Mouse (Mus musculus) midbrain, embryonic 14.5 days (tissue): ENCODE measurements around the gene Ribc2. TPM values are rescaled to one million over a fixed set of nuclear protein-coding genes. Genes with fewer than 3 reads are reported as not detected.

Experiments
- ATAC-seq: fragments of 200-750 bp; cut with Nextera tagmentation; 2 replicates; pipeline ENCODE4 v1.8.0; 2017; ENCODE audit warnings: moderate number of reproducible peaks, moderate library complexity; ENCODE audit not compliant: low FRiP score, low TSS enrichment
- DNase-seq: peaks from one replicate; pipeline ENCODE4 v3.0.0-alpha.2; 2015
- H3K27ac ChIP-seq: fragments of 300-500 bp; sonication (generic); replicated peaks from 2 replicates; pipeline ENCODE4 v1.5.1; 2014; ENCODE audit warnings: mild to moderate bottlenecking, low read depth, low read length, moderate library complexity
- H3K27me3 ChIP-seq: fragments of 300-500 bp; sonication (generic); 2 replicates; pipeline ENCODE4 v1.6.1; 2014; ENCODE audit warnings: low read length, control low read depth, mixed read lengths; ENCODE audit not compliant: control insufficient read depth, insufficient read depth
- H3K36me3 ChIP-seq: fragments of 300-500 bp; sonication (generic); 2 replicates; pipeline ENCODE4 v1.6.1; 2014; ENCODE audit warnings: low read length, control low read depth; ENCODE audit not compliant: control insufficient read depth, insufficient read depth
- H3K4me1 ChIP-seq: fragments of 300-500 bp; sonication (generic); 2 replicates; pipeline ENCODE4 v1.6.1; 2014; ENCODE audit warnings: mild to moderate bottlenecking, antibody characterized with exemption, low read length, control low read depth; ENCODE audit not compliant: control insufficient read depth, insufficient read depth
- H3K4me2 ChIP-seq: fragments of 300-500 bp; sonication (generic); 2 replicates; pipeline ENCODE4 v1.6.1; 2014; ENCODE audit warnings: mild to moderate bottlenecking, low read length, moderate library complexity
- H3K4me3 ChIP-seq: fragments of 300-500 bp; sonication (generic); replicated peaks from 2 replicates; pipeline ENCODE4 v1.5.1; 2014; ENCODE audit warnings: low read depth, low read length
- H3K9ac ChIP-seq: fragments of 300-500 bp; sonication (generic); replicated peaks from 2 replicates; pipeline ENCODE4 v1.6.1; 2014; ENCODE audit warnings: mild to moderate bottlenecking, low read length, moderate library complexity
- H3K9me3 ChIP-seq: fragments of 300-500 bp; sonication (generic); 2 replicates; pipeline ENCODE4 v1.6.1; 2016; ENCODE audit warnings: low read length, control low read depth, mixed read lengths; ENCODE audit not compliant: control insufficient read depth
- WGBS: fragments of 180-500 bp; shearing (Covaris S2); extraction: QIAGEN DNeasy Blood & Tissue Kit; methylation state at CpG from one replicate; pipeline ENCODE4 v1.1.7; 2014; 5-methylcytosine and 5-hydroxymethylcytosine counted together
- polyA plus RNA-seq: library from polyadenylated mRNA; unstranded; fragments of >200 nt; fragmentation: Nextera tagmentation; extraction: Ambion mirVana; gene quantifications from 2 replicates; pipeline ENCODE4 v1.2.1, GENCODE M21; 2014

The Ribc2 gene
- polyA plus RNA-seq, 1 experiment from 2014 or later: 0.63 TPM

DNA sequence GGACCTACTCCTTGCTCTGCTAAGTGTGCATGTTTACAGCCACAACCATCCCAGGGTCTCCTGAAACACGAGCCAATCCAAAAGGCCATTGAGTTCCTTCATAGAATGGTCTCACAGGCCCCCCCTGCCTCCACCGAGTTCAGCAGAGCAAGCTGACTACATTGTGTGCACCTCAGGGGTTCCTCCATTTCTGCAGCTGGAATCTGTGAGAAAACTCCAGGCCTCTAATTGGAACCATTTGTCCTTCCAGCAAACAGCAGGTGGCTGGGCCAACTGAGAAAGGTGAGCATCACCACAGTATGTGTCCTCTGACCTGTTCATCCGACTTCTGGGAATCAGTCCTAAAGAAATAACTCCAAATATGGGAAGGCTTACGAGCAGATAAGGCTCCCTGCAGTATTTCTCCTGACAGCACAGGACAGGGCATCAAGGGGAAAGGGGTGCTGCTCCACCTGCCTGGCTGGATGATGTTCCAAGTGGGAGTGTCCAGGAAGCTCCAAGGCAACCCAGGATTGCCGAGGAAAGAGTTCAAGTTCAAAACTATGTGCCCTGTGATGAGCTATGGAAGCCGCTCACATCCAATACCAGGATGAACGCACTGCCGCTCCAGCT lies 56.4 kb downstream of the Ribc2 start:
- no peaks in the 10 kb centered on the region for H3K4me1 ChIP-seq
- no peak overlapping the region for H3K4me2 ChIP-seq
- 62% methylated on average over 8 of the region's 8 CpGs for WGBS

More for the DNA sequence above, 56.4 kb downstream of the Ribc2 start:
- no peaks in the 10 kb centered on the region for H3K27me3 ChIP-seq
- ATAC-seq: no peak
- H3K36me3 ChIP-seq: no peaks in the 10 kb centered on the region
- no peak for DNase-seq
- H3K4me3 ChIP-seq: no peak overlapping the region
- no peaks in the 10 kb centered on the region for H3K9me3 ChIP-seq
- no peak overlapping the region for H3K27ac ChIP-seq
- H3K9ac ChIP-seq: no peak overlapping the region

Other genes with a start within 250 kb of the Ribc2 start
- 0.46 and 0.51 TPM in 2 replicates for gene Gm29666, start 212.0 kb upstream of the Ribc2 start, polyA plus RNA-seq
- 19.4 and 28.7 TPM in 2 replicates for gene Nup50, start 208.7 kb upstream of the Ribc2 start, polyA plus RNA-seq
- 22.0 and 23.2 TPM in 2 replicates for gene 5031439G07Rik, start 143.5 kb upstream of the Ribc2 start, polyA plus RNA-seq
- 0.33 and 0.40 TPM in 2 replicates for gene Upk3a, start 114.9 kb upstream of the Ribc2 start, polyA plus RNA-seq
- 24.1 and 28.0 TPM in 2 replicates for gene Fam118a, start 103.1 kb upstream of the Ribc2 start, polyA plus RNA-seq
- gene Smc1b, start 114 bp upstream of the Ribc2 start, polyA plus RNA-seq: 0.12 and 0.55 TPM in 2 replicates
- gene Fbln1, start 73.9 kb downstream of the Ribc2 start, polyA plus RNA-seq: 16.7 and 37.0 TPM in 2 replicates
- gene Atxn10, start 204.2 kb downstream of the Ribc2 start, polyA plus RNA-seq: 528 and 574 TPM in 2 replicates